Mouse (Mus musculus) forebrain, embryonic 12.5 days (tissue): Measurements from ENCODE around the gene Slpi. TPM values are rescaled to one million over a fixed set of nuclear protein-coding genes. Genes with fewer than 3 reads are reported as not detected.
"Not testable (repeated sequence)": the region's sequence is repeated elsewhere in the genome, so short reads cannot be mapped to it uniquely, and the experiment has no call there.

Experiments used
- ATAC-seq: fragments of 200-750 bp; cut with Nextera tagmentation; 2 replicates; pipeline ENCODE4 v1.8.0; 2017; ENCODE audit warnings: moderate TSS enrichment; ENCODE audit not compliant: low FRiP score
- H3K27ac ChIP-seq: fragments of 300-500 bp; sonication (generic); 2 replicates; pipeline ENCODE4 v1.5.1; 2016; ENCODE audit warnings: mild to moderate bottlenecking
- H3K27me3 ChIP-seq: fragments of 300-500 bp; sonication (generic); 2 replicates; pipeline ENCODE4 v1.6.1; 2016; ENCODE audit warnings: mild to moderate bottlenecking
- H3K36me3 ChIP-seq: fragments of 300-500 bp; sonication (generic); replicated peaks from 2 replicates; pipeline ENCODE4 v1.6.1; 2016; ENCODE audit warnings: mild to moderate bottlenecking
- H3K4me1 ChIP-seq: fragments of 300-500 bp; sonication (generic); 2 replicates; pipeline ENCODE4 v1.6.1; 2016
- H3K4me2 ChIP-seq: fragments of 300-500 bp; sonication (generic); 2 replicates; pipeline ENCODE4 v1.6.1; 2016; ENCODE audit warnings: mild to moderate bottlenecking, moderate library complexity
- H3K4me3 ChIP-seq: fragments of 300-500 bp; sonication (generic); replicated peaks from 2 replicates; pipeline ENCODE4 v1.5.1; 2016; ENCODE audit warnings: mild to moderate bottlenecking
- H3K9ac ChIP-seq: fragments of 300-500 bp; sonication (generic); 2 replicates; pipeline ENCODE4 v1.6.1; 2016; ENCODE audit warnings: mild to moderate bottlenecking
- H3K9me3 ChIP-seq: fragments of 300-500 bp; sonication (generic); 2 replicates; pipeline ENCODE4 v1.6.1; 2016
- WGBS: fragments of 180-500 bp; shearing (Covaris S2); methylation state at CpG from one replicate; pipeline ENCODE4 v1.1.7; 2016; 5-methylcytosine and 5-hydroxymethylcytosine counted together
- microRNA-seq: library from miRNA; unstranded; fragments of <30 nt; microRNA quantifications from one replicate; pipeline ENCODE4, GENCODE M21; 2017
- polyA plus RNA-seq: library from polyadenylated mRNA; unstranded; fragments of >200 nt; fragmentation: Nextera tagmentation; extraction: Ambion mirVana; gene quantifications from 2 replicates; pipeline ENCODE4 v1.2.1, GENCODE M21; 2016

Slpi gene
- polyA plus RNA-seq, 1 experiment from 2014 or later = 0.41 TPM

GRCm38 (mm10) chr2:164320983-164321382 is 67.9 kb downstream of the Slpi start:
- no peak overlapping the region for H3K4me2 ChIP-seq
- WGBS = 92% methylated on average over 6 of the region's 6 CpGs
- H3K9me3 ChIP-seq = no peaks in the 10 kb centered on the region
- H3K27me3 ChIP-seq = no peaks in the 10 kb centered on the region
- no peak overlapping the region for H3K4me3 ChIP-seq
- no peaks in the 10 kb centered on the region for H3K36me3 ChIP-seq
- no peaks in the 10 kb centered on the region for H3K4me1 ChIP-seq
- no peak for ATAC-seq
- H3K27ac ChIP-seq = no peak overlapping the region
- no peak overlapping the region for H3K9ac ChIP-seq

- not testable (repeated sequence) for H3K4me1 ChIP-seq, H3K4me3 ChIP-seq, H3K4me2 ChIP-seq, H3K27me3 ChIP-seq, H3K9me3 ChIP-seq, H3K36me3 ChIP-seq, H3K9ac ChIP-seq, ATAC-seq, H3K27ac ChIP-seq
- WGBS = 82% methylated on average over 1 of the region's 1 CpGs
These were observed 72.4 kb downstream of the Slpi start, which contains the start of gene Svs6 for GRCm38 (mm10) chr2:164316451-164316850. Svs6 (plus strand) TSS chr2:164316751.

- H3K4me3 ChIP-seq, H3K4me2 ChIP-seq, ATAC-seq, H3K4me1 ChIP-seq, H3K9ac ChIP-seq, H3K27me3 ChIP-seq, H3K9me3 ChIP-seq, H3K27ac ChIP-seq, H3K36me3 ChIP-seq: not testable (repeated sequence)
These were observed 73.4 kb downstream of the Slpi start for GRCm38 (mm10) chr2:164315460-164315859.

GRCm38 (mm10) chr2:164312599-164312998 is 76.3 kb downstream of the Slpi start:
- H3K27ac ChIP-seq = no peak overlapping the region
- 94% methylated on average over 5 of the region's 5 CpGs for WGBS
- H3K36me3 ChIP-seq = no peaks in the 10 kb centered on the region
- no peak overlapping the region for H3K4me3 ChIP-seq
- H3K4me2 ChIP-seq = no peak overlapping the region
- no peak for ATAC-seq
- no peaks in the 10 kb centered on the region for H3K4me1 ChIP-seq
- H3K9me3 ChIP-seq = no peaks in the 10 kb centered on the region
- no peak overlapping the region for H3K9ac ChIP-seq
- no peaks in the 10 kb centered on the region for H3K27me3 ChIP-seq

Small RNA genes within 50 kb of the gene (microRNA-seq; reads per million reads assigned to microRNA genes)
- gene Mir7678 = not detected

Other genes starting within 250 kb of the Slpi start
- gene Kcns1, start 218.0 kb downstream of the Slpi start, polyA plus RNA-seq = 0.12 and 0.18 TPM in 2 replicates
- gene Wfdc5, start 206.4 kb downstream of the Slpi start, polyA plus RNA-seq = not detected in 2 replicates
- not detected in 2 replicates for gene Wfdc12, start 198.5 kb downstream of the Slpi start, polyA plus RNA-seq
- gene Wfdc15a, start 189.0 kb downstream of the Slpi start, polyA plus RNA-seq = not detected in 2 replicates
- gene Wfdc15b, start 167.4 kb downstream of the Slpi start, polyA plus RNA-seq = not detected in 2 replicates
- gene Svs2, start 150.6 kb downstream of the Slpi start, polyA plus RNA-seq = not detected in 2 replicates
- not detected in 2 replicates for gene Svs3b, start 132.5 kb downstream of the Slpi start, polyA plus RNA-seq
- not detected in 2 replicates for gene Svs4, start 110.6 kb downstream of the Slpi start, polyA plus RNA-seq
- not detected in 2 replicates for gene Svs3a, start 99.8 kb downstream of the Slpi start, polyA plus RNA-seq
- gene Svs6, start 72.3 kb downstream of the Slpi start, polyA plus RNA-seq = not detected in 2 replicates
- gene Svs5, start 56.4 kb downstream of the Slpi start, polyA plus RNA-seq = not detected in 2 replicates
- gene Rbpjl, start 14.0 kb upstream of the Slpi start, polyA plus RNA-seq = 0.08 and 0.09 TPM in 2 replicates
- gene Matn4, start 16.1 kb upstream of the Slpi start, polyA plus RNA-seq = 3.3 and 4.0 TPM in 2 replicates
- gene Sdc4, start 54.8 kb upstream of the Slpi start, polyA plus RNA-seq = 12.1 and 12.6 TPM in 2 replicates
- 60.5 and 67.4 TPM in 2 replicates for gene Sys1, start 67.9 kb upstream of the Slpi start, polyA plus RNA-seq
- 4.7 and 6.2 TPM in 2 replicates for gene Gm20458, start 71.9 kb upstream of the Slpi start, polyA plus RNA-seq
- not detected in 2 replicates for gene Trp53tg5, start 84.6 kb upstream of the Slpi start, polyA plus RNA-seq
- 4.6 and 4.7 TPM in 2 replicates for gene Dbndd2, start 97.0 kb upstream of the Slpi start, polyA plus RNA-seq
- gene Pigt, start 108.4 kb upstream of the Slpi start, polyA plus RNA-seq = 43.3 and 45.2 TPM in 2 replicates
- gene Wfdc2, start 173.3 kb upstream of the Slpi start, polyA plus RNA-seq = 29.9 and 34.5 TPM in 2 replicates
- gene Spint3, start 184.4 kb upstream of the Slpi start, polyA plus RNA-seq = not detected in 2 replicates
- not detected in 2 replicates for gene Wfdc6a, start 196.4 kb upstream of the Slpi start, polyA plus RNA-seq
- not detected in 2 replicates for gene Eppin, start 204.5 kb upstream of the Slpi start, polyA plus RNA-seq
- not detected in 2 replicates for gene Wfdc6b, start 224.4 kb upstream of the Slpi start, polyA plus RNA-seq
- not detected in 2 replicates for gene Wfdc8, start 224.5 kb upstream of the Slpi start, polyA plus RNA-seq
- not detected in 2 replicates for gene Wfdc16, start 249.7 kb upstream of the Slpi start, polyA plus RNA-seq